Mouse (Mus musculus) ES-Bruce4 (cell line): ENCODE results near the gene Fxyd4. TPM values are rescaled to one million over a fixed set of nuclear protein-coding genes. Genes with fewer than 3 reads are reported as not detected.
A peak's percentile ranks its signal among the peaks of the same experiment; 100 is the strongest.

Experiments
- H3K27ac ChIP-seq: 2 replicates; pipeline ENCODE4 v1.5.1; 2012; ENCODE audit warnings: low read length, inconsistent platforms; ENCODE audit not compliant: insufficient read depth
- H3K27me3 ChIP-seq: 2 replicates; pipeline ENCODE4 v1.6.1; 2012; ENCODE audit warnings: mild to moderate bottlenecking, low read length, inconsistent platforms; ENCODE audit not compliant: control insufficient read depth, poor library complexity, insufficient read depth, severe bottlenecking
- H3K36me3 ChIP-seq: 2 replicates; pipeline ENCODE4 v1.6.1; 2012; ENCODE audit warnings: inconsistent platforms, mild to moderate bottlenecking, low read length, moderate library complexity; ENCODE audit not compliant: control insufficient read depth, poor library complexity, insufficient read depth, severe bottlenecking
- H3K4me1 ChIP-seq: one replicate; pipeline ENCODE4 v1.8.1; 2011; ENCODE audit warnings: low read length; ENCODE audit not compliant: control insufficient read depth, insufficient read depth
- H3K4me3 ChIP-seq: 2 replicates; pipeline ENCODE4 v1.5.1; 2011; ENCODE audit warnings: low read depth, mild to moderate bottlenecking, low read length
- H3K9ac ChIP-seq: 2 replicates; pipeline ENCODE4 v1.6.1; 2012; ENCODE audit warnings: low read depth, mild to moderate bottlenecking, inconsistent platforms; ENCODE audit not compliant: poor library complexity, severe bottlenecking
- H3K9me3 ChIP-seq: replicated peaks from 2 replicates; pipeline ENCODE4 v1.6.1; 2012; ENCODE audit warnings: mild to moderate bottlenecking, low read length, inconsistent platforms; ENCODE audit not compliant: control insufficient read depth, poor library complexity, insufficient read depth, severe bottlenecking
- CTCF ChIP-seq: IDR thresholded peaks from one replicate; pipeline ENCODE4 v1.8.1; 2011; ENCODE audit warnings: low read depth, low read length
- EP300 ChIP-seq: IDR thresholded peaks from 2 replicates; pipeline ENCODE4 v1.6.1; 2011; ENCODE audit warnings: low read depth, low read length; ENCODE audit not compliant: insufficient read depth
- POLR2A ChIP-seq: IDR thresholded peaks from one replicate; pipeline ENCODE4 v1.8.1; 2011; ENCODE audit warnings: low read length; ENCODE audit not compliant: insufficient read depth
- polyA plus RNA-seq: library from polyadenylated mRNA; stranded (reverse); fragments of >200 nt; gene quantifications from 2 replicates; pipeline ENCODE4 v1.2.4, GENCODE M21; 2011; ENCODE audit warnings: low read depth; ENCODE audit not compliant: missing spikeins, insufficient read depth, insufficient read length

The Fxyd4 gene
- polyA plus RNA-seq = not detected in 2 replicates

DNA sequence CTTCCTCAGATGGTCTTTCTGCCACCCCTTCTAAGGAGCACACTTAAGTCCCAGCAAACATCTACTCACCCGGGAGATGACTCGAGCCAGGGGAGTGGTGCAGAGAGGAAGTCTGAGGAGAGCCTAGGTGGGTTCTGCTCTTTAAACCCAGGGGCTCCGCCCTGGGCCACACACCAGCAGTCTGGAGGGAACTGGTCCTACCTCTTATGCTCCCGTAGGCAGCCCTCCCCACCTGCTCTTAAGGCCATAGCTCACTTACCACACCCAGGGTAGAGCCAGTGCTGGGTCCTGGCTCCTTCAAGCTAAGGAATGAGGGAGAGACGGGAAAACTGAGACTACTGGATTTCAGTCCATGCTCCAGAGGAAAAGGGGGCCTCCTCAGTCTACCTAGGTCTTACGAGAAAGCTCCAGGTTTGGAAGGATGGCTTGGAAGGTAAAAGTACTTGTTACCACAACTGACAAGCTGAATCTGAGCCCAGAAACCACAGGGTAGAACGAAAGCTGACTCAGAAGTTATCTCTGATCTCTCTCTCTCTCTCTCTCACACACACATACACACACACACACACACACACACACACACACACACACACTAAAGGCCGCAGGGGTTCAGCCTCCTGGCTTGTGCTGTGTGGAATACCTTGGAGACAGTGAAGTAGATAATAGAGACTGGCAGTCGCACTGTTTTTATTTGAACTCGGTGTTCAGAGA, at the start of gene Fxyd4:
TSS of gene Fxyd4 (minus strand) at position 471 of the 711 bp plus-strand sequence.
- Histone ChIP-seq H3K27me3 (no peaks in the 10 kb centered on the region), H3K36me3 (no peaks in the 10 kb centered on the region), H3K9me3 (no peaks in the 10 kb centered on the region), H3K4me3 (no peak within 1 kb of the TSS), H3K4me1 (peaks cover 1% of the 10 kb centered on the region), H3K27ac (no peak within 1 kb of the TSS), H3K9ac (no peak within 1 kb of the TSS)
- TF ChIP-seq POLR2A (no peak), EP300 (no peak), CTCF (no peak)

DNA sequence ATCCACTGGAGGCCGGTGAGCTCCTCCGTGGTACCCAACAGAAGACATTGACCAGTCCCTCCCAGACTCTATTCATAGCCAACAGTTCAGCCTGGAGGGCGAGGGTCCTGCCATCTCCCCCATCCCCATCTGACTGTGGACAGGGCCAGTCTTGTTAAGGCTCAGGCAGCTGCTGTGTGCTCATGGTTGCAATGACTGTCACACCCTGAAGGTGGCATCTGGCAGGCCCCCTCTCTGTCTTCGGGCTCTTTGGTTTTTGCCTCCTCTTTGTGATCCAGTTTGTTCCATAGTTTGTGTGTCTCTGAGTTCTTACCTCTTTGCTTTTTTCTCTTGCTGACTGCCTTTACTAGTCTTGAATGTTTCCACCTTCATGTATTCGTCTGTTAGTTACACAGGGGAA, 49.7 kb upstream of the Fxyd4 start:
- H3K4me1 ChIP-seq = no peaks in the 10 kb centered on the region
- no peaks in the 10 kb centered on the region for H3K9me3 ChIP-seq
- no peak overlapping the region for H3K4me3 ChIP-seq
- no peaks in the 10 kb centered on the region for H3K27me3 ChIP-seq
- no peak overlapping the region for H3K27ac ChIP-seq
- H3K9ac ChIP-seq = no peak overlapping the region
- H3K36me3 ChIP-seq = no peaks in the 10 kb centered on the region
- TF ChIP-seq CTCF = no peak
- no peak for TF ChIP-seq EP300
- TF ChIP-seq POLR2A = no peak

DNA sequence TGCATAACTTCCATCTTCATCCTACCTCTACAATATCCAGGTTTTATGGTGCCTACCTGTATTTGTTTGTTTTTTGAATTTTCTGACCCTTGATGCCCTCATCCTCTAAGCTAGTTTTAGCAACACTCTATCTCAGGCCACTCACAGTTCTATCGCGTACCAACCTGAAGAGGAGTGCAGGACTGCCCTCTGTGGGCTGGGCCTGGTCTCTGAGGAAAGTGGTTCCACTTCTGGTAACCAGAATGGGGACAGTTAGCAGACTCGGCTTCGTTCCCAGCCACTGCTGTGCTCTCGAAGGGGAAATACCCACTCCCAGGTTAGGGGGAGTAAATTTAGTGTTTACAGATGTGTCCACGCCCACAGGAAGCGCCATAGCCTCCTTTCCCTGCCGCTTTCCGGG, 29.2 kb upstream of the Fxyd4 start:
- no peak overlapping the region for H3K27ac ChIP-seq
- TF ChIP-seq CTCF = no peak
- H3K9ac ChIP-seq = no peak overlapping the region
- H3K27me3 ChIP-seq = no peaks in the 10 kb centered on the region
- H3K4me1 ChIP-seq = no peaks in the 10 kb centered on the region
- H3K4me3 ChIP-seq = no peak overlapping the region
- H3K36me3 ChIP-seq = no peaks in the 10 kb centered on the region
- no peaks in the 10 kb centered on the region for H3K9me3 ChIP-seq

DNA sequence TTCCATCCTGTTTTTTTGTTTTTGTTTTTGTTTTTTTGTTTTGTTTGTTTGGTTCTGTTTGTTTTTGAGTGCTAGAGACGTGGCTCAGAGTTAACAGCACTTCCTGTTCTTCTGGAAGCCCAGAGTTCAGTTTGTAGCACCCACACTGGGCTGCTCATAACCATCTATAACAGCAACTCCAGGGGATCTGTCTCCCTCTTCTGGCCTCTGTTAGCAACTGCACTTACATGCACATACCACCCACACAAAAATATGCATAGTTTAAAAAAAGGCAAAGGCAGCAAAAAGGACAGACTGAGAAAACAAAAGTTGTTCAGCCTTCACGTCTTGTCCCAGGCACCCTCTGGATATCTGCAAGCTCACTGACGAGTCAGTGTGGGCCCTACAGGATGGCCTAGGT, 25.7 kb upstream of the Fxyd4 start:
- H3K9ac ChIP-seq = no peak overlapping the region
- no peaks in the 10 kb centered on the region for H3K36me3 ChIP-seq
- TF ChIP-seq EP300 = no peak
- no peak for TF ChIP-seq POLR2A
- no peak for TF ChIP-seq CTCF
- H3K27ac ChIP-seq = no peak overlapping the region
- H3K4me3 ChIP-seq = no peak overlapping the region
- no peaks in the 10 kb centered on the region for H3K4me1 ChIP-seq
- H3K9me3 ChIP-seq = no peaks in the 10 kb centered on the region
- no peaks in the 10 kb centered on the region for H3K27me3 ChIP-seq

- Histone ChIP-seq H3K27ac (no peak overlapping the region; the same call in 1 of the 2 replicates), H3K4me1 (peaks cover 2% of the 10 kb centered on the region), H3K4me3 (peak overlapping the region; percentile 13), H3K9ac (no peak overlapping the region), H3K9me3 (no peaks in the 10 kb centered on the region), H3K27me3 (no peaks in the 10 kb centered on the region), H3K36me3 (no peaks in the 10 kb centered on the region)
- TF ChIP-seq CTCF = peak; percentile 54
- no peak for TF ChIP-seq EP300
These were observed 19.5 kb upstream of the Fxyd4 start for GRCm38 (mm10) chr6:117956851-117957501.

DNA sequence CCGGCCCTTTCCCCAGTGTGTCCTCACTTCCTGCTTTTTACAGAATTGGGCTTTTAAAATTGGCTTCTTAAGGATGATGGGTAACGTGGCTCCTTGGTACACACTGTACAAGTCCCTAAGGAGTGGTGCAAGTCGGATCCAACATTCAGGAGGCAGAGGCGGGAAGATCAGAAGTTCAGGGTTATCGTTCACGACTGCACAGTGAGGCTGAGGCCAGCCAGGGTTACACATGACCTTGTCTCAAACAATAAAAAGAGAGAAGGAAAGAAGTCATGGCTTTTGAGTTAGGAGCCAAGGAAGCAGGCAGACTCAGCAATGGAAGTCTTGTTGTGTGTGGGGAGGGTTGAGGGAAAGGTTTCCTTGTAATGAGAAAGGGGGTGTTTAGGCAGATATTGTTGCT, 18.7 kb upstream of the Fxyd4 start:
- Histone ChIP-seq H3K36me3 (no peaks in the 10 kb centered on the region), H3K9ac (no peak overlapping the region), H3K4me1 (peaks cover 2% of the 10 kb centered on the region), H3K4me3 (no peak overlapping the region), H3K27ac (no peak overlapping the region), H3K9me3 (no peaks in the 10 kb centered on the region), H3K27me3 (no peaks in the 10 kb centered on the region)
- no peak for TF ChIP-seq POLR2A
- TF ChIP-seq CTCF = no peak
- no peak for TF ChIP-seq EP300
